Mouse (Mus musculus): ENCODE measurements around the gene Catsperd. TPM values are rescaled to one million over a fixed set of nuclear protein-coding genes. Genes with fewer than 3 reads are reported as not detected.
A peak's percentile ranks its signal among the peaks of the same experiment; 100 is the strongest.
"Not testable (repeated sequence)": the region's sequence is repeated elsewhere in the genome, so short reads cannot be mapped to it uniquely, and the experiment has no call there.

The Catsperd gene
- polyA plus RNA-seq, 1 experiment from 2014 or later, result 0.50 TPM

DNA sequence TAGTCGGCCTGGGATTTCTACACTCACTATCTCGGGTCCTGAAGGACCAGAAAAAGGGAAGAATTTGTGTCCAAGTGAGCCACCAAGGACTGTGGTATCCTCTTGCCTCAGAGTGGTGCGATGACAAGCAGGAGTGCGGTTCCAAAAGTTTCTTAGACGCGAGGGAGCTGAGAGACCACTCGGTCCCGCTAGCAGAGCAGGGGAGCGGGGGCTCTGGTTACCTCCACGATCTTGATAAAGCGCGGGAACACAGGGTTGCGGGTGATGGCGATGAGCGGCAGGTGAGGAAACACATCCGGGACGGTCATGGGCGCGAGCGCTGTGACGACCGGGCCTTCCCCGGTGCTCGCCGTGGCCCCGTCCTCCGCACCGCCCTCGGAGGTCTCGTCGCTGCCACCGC, 1.7 kb upstream of the Catsperd start:
- Histone ChIP-seq H3K4me1 (ENCODE audit: control insufficient read depth in 2 of 2, insufficient read depth in 2 of 2, low read length in 2 of 2) (peaks cover 10 to 20% of the 10 kb centered on the region in 2 experiments), H3K9ac (ENCODE audit: low read length) (peak overlapping the region; percentile 95), H3K9me3 (ENCODE audit: control insufficient read depth, low read length) (no peaks in the 10 kb centered on the region), H3K27me3 (ENCODE audit: control insufficient read depth, insufficient read depth, low read length) (no peaks in the 10 kb centered on the region), H3K4me2 (ENCODE audit: low read length) (peak overlapping the region; percentile 96), H3K36me3 (ENCODE audit: control insufficient read depth, insufficient read depth, low read length) (peaks cover 27% of the 10 kb centered on the region), H3K27ac (replicated peaks in 1 of 2; ENCODE audit: control insufficient read depth in 1 of 2, insufficient read depth in 1 of 2, low read depth in 2 of 2, low read length in 2 of 2) (peak overlapping the region in 1 of 2 experiments; percentile 67; a peak in 3 of 4 replicates), H3K4me3 (ENCODE audit: control insufficient read depth in 1 of 2, insufficient read depth in 1 of 2, low read depth in 1 of 2, low read length in 2 of 2) (peak overlapping the region; percentile 82 to 94)
- WGBS, result under 1% methylated on average over 31 of the region's 32 CpGs
- peak; percentile 7; the same call in 1 of the 2 replicates for ATAC-seq (ENCODE audit: insufficient number of reproducible peaks, insufficient read depth, low FRiP score, low read depth)

DNA sequence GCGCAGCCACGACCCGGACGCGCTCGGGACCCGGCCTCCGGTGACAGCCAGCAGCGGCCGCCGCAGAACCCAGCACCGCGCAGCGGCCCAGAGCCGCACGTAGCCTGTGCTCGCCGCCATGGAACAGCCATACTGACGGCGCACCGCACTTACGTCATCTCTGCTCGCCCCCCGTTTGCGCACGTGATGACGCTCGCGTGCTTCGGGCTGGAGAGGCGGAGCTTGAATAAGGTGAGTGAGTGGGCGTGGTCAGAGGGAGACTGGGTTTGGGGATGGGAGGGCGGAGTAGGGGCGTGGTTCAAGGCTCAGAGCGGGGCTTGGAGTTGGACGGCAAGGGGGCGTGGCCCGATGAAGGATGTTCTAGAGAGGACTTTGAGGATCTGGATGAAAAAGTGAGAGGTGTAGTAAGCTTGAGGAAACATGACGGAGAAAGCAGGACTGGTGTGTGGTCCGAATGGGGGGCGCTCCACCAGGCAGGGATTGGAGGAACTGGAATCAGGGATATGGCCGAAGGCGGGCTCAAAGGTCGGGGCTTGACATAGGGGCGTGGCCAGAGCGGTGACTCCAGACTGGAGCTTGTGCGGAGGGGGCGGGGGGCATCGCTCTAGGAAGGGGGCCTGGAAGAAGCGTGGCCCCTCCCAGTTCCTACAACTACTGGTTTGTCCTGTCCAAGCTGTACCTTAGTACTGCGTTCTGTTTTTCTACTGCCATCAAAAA, 1.0 kb upstream of the Catsperd start, which contains the start of gene Lonp1:
Gene Lonp1 (minus strand): TSS at position 134 of the 717 bp plus-strand sequence.
- peak within 1 kb of the TSS; percentile 96 for H3K4me2 ChIP-seq (ENCODE audit: low read length)
- ATAC-seq (ENCODE audit: insufficient number of reproducible peaks, insufficient read depth, low FRiP score, low read depth), result peak; percentile 93
- no peaks in the 10 kb centered on the region for H3K27me3 ChIP-seq (ENCODE audit: control insufficient read depth, insufficient read depth, low read length)
- peaks cover 22% of the 10 kb centered on the region for H3K36me3 ChIP-seq (ENCODE audit: control insufficient read depth, insufficient read depth, low read length)
- under 1% methylated on average over 51 of the region's 51 CpGs for whole genome bisulfite sequencing
- no peaks in the 10 kb centered on the region for H3K9me3 ChIP-seq (ENCODE audit: control insufficient read depth, low read length)
- peak within 1 kb of the TSS; percentile 82 to 94 for H3K4me3 ChIP-seq (ENCODE audit: control insufficient read depth in 1 of 2, insufficient read depth in 1 of 2, low read depth in 1 of 2, low read length in 2 of 2)
- peak within 1 kb of the TSS; percentile 6 to 67 for H3K27ac ChIP-seq (replicated peaks in 1 of 2; ENCODE audit: control insufficient read depth in 1 of 2, insufficient read depth in 1 of 2, low read depth in 2 of 2, low read length in 2 of 2)
- H3K4me1 ChIP-seq (ENCODE audit: control insufficient read depth in 2 of 2, insufficient read depth in 2 of 2, low read length in 2 of 2), result peaks cover 10 to 20% of the 10 kb centered on the region in 2 experiments
- peak within 1 kb of the TSS; percentile 95 for H3K9ac ChIP-seq (ENCODE audit: low read length)

DNA sequence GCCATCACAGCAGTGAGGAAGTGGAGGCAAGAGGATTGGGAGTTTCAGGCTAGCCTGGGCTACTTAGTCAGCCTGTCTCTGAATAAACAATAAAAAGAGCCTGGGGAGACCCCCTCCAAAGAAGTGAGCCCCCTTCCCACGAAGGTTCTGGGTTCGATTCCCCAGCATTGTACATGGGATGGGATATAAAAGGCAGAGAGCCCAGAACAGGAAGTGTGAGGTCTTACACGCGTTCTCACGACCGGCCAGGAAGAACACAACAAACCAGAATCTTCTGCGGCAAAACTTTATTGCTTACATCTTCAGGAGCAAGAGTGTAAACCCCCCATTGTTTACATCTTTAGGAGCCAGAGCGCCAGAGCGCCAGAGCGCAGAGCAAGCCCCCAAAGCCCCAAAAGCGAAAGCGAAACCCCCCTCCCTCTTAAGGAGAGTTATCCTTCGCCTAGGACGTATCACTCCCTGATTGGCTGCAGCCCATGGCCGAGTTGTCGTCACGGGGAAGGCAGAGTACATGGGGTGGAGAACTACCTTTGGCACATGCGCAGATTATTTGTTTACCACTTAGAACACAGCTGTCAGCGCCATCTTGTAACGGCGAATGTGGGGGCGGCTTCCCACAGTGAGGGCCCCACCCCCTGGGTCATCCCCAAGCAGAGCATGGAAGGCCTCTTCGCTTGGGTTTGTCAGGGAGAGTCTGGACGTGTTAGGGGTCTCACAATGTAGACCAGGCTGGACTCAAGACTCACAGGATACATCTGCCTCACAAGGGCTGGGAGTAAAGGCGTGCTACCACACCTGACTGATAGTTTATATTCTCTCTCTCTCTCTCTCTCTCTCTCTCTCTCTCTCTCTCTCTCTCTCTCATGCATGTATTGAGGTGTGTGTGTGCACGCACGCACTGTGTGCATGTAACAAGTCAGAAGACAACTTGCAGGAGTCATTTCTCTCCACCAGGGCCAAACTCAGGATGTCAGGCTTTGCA, 2.1 kb downstream of the Catsperd start:
- H3K4me1 ChIP-seq (ENCODE audit: control insufficient read depth in 2 of 2, insufficient read depth in 2 of 2, low read length in 2 of 2), result peaks cover 10 to 19% of the 10 kb centered on the region in 2 experiments
- H3K36me3 ChIP-seq (ENCODE audit: control insufficient read depth, insufficient read depth, low read length); H3K4me3 ChIP-seq (ENCODE audit: control insufficient read depth in 1 of 2, insufficient read depth in 1 of 2, low read depth in 1 of 2, low read length in 2 of 2); H3K9ac ChIP-seq (ENCODE audit: low read length); H3K27ac ChIP-seq (replicated peaks in 1 of 2; ENCODE audit: control insufficient read depth in 1 of 2, insufficient read depth in 1 of 2, low read depth in 2 of 2, low read length in 2 of 2); H3K9me3 ChIP-seq (ENCODE audit: control insufficient read depth, low read length); H3K27me3 ChIP-seq (ENCODE audit: control insufficient read depth, insufficient read depth, low read length); ATAC-seq (ENCODE audit: insufficient number of reproducible peaks, insufficient read depth, low FRiP score, low read depth); H3K4me2 ChIP-seq (ENCODE audit: low read length): not testable (repeated sequence)
- WGBS, result 80% methylated on average over 27 of the region's 27 CpGs

DNA sequence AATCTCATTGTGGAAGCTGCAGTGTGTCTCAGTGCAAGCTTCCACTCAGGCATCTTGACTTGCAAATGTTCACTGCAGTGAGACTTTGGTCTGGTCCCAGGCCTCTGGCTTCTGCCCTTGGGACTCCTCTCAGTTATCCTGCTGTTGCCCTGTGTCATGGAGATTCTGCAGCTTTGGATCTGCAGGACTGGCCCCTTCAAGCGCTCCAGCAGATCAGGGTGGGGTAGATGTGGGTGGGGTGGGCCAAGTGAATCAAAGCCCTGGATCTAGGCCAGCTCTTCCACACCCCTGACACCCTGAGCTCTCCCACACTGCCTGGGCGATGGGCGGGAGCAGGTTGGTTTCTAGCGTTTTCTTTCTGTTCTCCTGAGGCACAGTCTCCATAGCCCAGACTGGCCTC, 3.9 kb downstream of the Catsperd start:
- no peaks in the 10 kb centered on the region for H3K9me3 ChIP-seq (ENCODE audit: control insufficient read depth, low read length)
- peaks cover 6 to 7% of the 10 kb centered on the region in 2 experiments; a peak in 3 of 4 replicates for H3K4me1 ChIP-seq (ENCODE audit: control insufficient read depth in 2 of 2, insufficient read depth in 2 of 2, low read length in 2 of 2)
- H3K9ac ChIP-seq (ENCODE audit: low read length), result no peak overlapping the region
- H3K36me3 ChIP-seq (ENCODE audit: control insufficient read depth, insufficient read depth, low read length), result no peaks in the 10 kb centered on the region
- no peak for ATAC-seq (ENCODE audit: insufficient number of reproducible peaks, insufficient read depth, low FRiP score, low read depth)
- no peak overlapping the region for H3K4me3 ChIP-seq (ENCODE audit: control insufficient read depth in 1 of 2, insufficient read depth in 1 of 2, low read depth in 1 of 2, low read length in 2 of 2)
- H3K4me2 ChIP-seq (ENCODE audit: low read length), result no peak overlapping the region
- 0 out of 2 replicates have a peak, but pooled peaks cover 3% of the 10 kb centered on the region for H3K27me3 ChIP-seq (ENCODE audit: control insufficient read depth, insufficient read depth, low read length)
- WGBS, result 58% methylated on average over 4 of the region's 4 CpGs
- no peak overlapping the region for H3K27ac ChIP-seq (replicated peaks in 1 of 2; ENCODE audit: control insufficient read depth in 1 of 2, insufficient read depth in 1 of 2, low read depth in 2 of 2, low read length in 2 of 2)

DNA sequence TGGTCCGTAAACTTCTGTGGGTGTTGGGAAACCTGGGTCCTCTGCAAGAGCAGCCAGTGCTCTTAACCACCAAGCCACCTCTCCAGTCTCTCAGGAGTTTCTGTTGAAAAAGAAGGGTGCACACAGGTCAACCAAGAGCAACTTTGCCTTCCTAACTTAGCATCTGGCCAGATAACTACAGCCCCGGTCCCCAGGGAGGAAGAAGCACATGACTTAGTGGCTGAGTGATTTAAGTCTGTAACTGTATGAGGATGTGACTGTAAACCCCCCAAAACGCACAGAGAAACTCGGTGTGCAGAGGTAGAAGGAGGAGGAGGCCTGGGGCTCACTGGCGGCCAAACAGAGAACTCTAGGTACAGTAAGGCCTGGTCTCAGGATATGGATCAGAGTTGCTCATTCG, 6.1 kb downstream of the Catsperd start:
- H3K9ac ChIP-seq (ENCODE audit: low read length), result no peak overlapping the region
- ATAC-seq (ENCODE audit: insufficient number of reproducible peaks, insufficient read depth, low FRiP score, low read depth), result no peak

DNA sequence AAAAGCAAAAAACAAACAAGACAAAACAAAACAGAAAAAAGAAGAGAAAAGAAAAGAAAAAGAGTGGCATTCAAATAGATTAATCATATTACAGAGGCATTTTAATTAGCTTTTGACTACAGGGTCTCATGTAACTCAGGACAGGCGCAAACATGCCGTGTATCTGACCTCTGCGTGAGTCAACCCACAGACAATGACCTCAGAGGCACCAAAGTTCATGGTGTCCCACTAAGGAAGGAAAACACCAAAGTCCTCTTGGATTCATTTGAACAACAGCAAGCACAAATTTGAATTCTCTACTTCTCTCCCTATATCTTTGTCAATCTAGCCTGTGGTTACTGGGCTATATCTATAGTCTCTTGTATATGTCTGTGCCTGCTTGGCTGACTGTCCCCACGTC, 15.3 kb downstream of the Catsperd start:
- Histone ChIP-seq H3K4me1 (ENCODE audit: control insufficient read depth in 2 of 2, insufficient read depth in 2 of 2, low read length in 2 of 2) (peaks cover 2 to 5% of the 10 kb centered on the region in 2 experiments; a peak in 2 of 4 replicates), H3K4me3 (ENCODE audit: control insufficient read depth in 1 of 2, insufficient read depth in 1 of 2, low read depth in 1 of 2, low read length in 2 of 2) (no peak overlapping the region), H3K9ac (ENCODE audit: low read length) (no peak overlapping the region), H3K9me3 (ENCODE audit: control insufficient read depth, low read length) (no peaks in the 10 kb centered on the region), H3K4me2 (ENCODE audit: low read length) (no peak overlapping the region), H3K27ac (replicated peaks in 1 of 2; ENCODE audit: control insufficient read depth in 1 of 2, insufficient read depth in 1 of 2, low read depth in 2 of 2, low read length in 2 of 2) (no peak overlapping the region), H3K27me3 (ENCODE audit: control insufficient read depth, insufficient read depth, low read length) (no peaks in the 10 kb centered on the region), H3K36me3 (ENCODE audit: control insufficient read depth, insufficient read depth, low read length) (no peaks in the 10 kb centered on the region)
- no peak for ATAC-seq (ENCODE audit: insufficient number of reproducible peaks, insufficient read depth, low FRiP score, low read depth)
- 79% methylated on average over 4 of the region's 4 CpGs for WGBS

More for the DNA sequence above, 6.1 kb downstream of the Catsperd start:
- H3K4me3 ChIP-seq (ENCODE audit: control insufficient read depth in 1 of 2, insufficient read depth in 1 of 2, low read depth in 1 of 2, low read length in 2 of 2), result no peak overlapping the region
- H3K9me3 ChIP-seq (ENCODE audit: control insufficient read depth, low read length), result no peaks in the 10 kb centered on the region
- no peak overlapping the region for H3K27ac ChIP-seq (replicated peaks in 1 of 2; ENCODE audit: control insufficient read depth in 1 of 2, insufficient read depth in 1 of 2, low read depth in 2 of 2, low read length in 2 of 2)
- H3K4me2 ChIP-seq (ENCODE audit: low read length), result no peak overlapping the region
- H3K36me3 ChIP-seq (ENCODE audit: control insufficient read depth, insufficient read depth, low read length), result no peaks in the 10 kb centered on the region
- no peaks in the 10 kb centered on the region for H3K4me1 ChIP-seq (ENCODE audit: control insufficient read depth in 2 of 2, insufficient read depth in 2 of 2, low read length in 2 of 2)
- WGBS, result 77% methylated on average over 6 of the region's 6 CpGs
- H3K27me3 ChIP-seq (ENCODE audit: control insufficient read depth, insufficient read depth, low read length), result 0 out of 2 replicates have a peak, but pooled peaks cover 3% of the 10 kb centered on the region

DNA sequence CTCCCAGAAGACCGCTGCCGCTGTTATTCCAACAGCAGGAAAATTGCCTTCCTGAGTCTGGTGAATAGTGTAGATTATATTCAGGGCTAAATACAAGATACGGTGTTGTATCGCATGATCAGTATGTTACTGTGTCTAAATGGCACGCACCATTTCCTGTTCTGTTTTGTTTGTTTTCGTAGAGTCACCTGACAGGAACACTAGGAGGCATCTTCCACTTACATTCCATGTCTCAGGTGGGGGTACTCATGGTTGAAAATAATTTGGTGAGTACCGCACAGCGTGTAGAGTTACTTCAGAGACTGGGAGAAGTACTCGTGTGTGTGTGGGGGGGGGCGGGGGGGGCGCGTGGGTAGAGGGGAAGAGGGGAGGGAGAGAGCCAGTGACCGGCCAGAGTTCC, 19.6 kb downstream of the Catsperd start:
- 0 out of 2 replicates have a peak overlapping the region, but pooled peaks have one; percentile 13 for H3K4me2 ChIP-seq (ENCODE audit: low read length)
- no peak for ATAC-seq (ENCODE audit: insufficient number of reproducible peaks, insufficient read depth, low FRiP score, low read depth)

More for the DNA sequence above, 19.6 kb downstream of the Catsperd start:
- H3K27me3 ChIP-seq (ENCODE audit: control insufficient read depth, insufficient read depth, low read length), result no peaks in the 10 kb centered on the region
- H3K4me3 ChIP-seq (ENCODE audit: control insufficient read depth in 1 of 2, insufficient read depth in 1 of 2, low read depth in 1 of 2, low read length in 2 of 2), result no peak overlapping the region
- H3K36me3 ChIP-seq (ENCODE audit: control insufficient read depth, insufficient read depth, low read length), result no peaks in the 10 kb centered on the region
- WGBS, result 44% methylated on average over 11 of the region's 13 CpGs
- H3K27ac ChIP-seq (replicated peaks in 1 of 2; ENCODE audit: control insufficient read depth in 1 of 2, insufficient read depth in 1 of 2, low read depth in 2 of 2, low read length in 2 of 2), result no peak overlapping the region
- H3K9me3 ChIP-seq (ENCODE audit: control insufficient read depth, low read length), result no peaks in the 10 kb centered on the region
- H3K9ac ChIP-seq (ENCODE audit: low read length), result no peak overlapping the region
- H3K4me1 ChIP-seq (ENCODE audit: control insufficient read depth in 2 of 2, insufficient read depth in 2 of 2, low read length in 2 of 2), result peaks cover 2 to 5% of the 10 kb centered on the region in 2 experiments; a peak in 2 of 4 replicates

Measured in heart, embryonic 14.5 days (tissue).